Mouse (Mus musculus) C2C12 (cell line): Measurements from ENCODE around the gene Usp2. TPM values are rescaled to one million over a fixed set of nuclear protein-coding genes. Genes with fewer than 3 reads are reported as not detected.

Source experiments
- H3K27me3 ChIP-seq: one replicate; pipeline ENCODE4 v1.6.1; 2011; ENCODE audit not compliant: control insufficient read depth, insufficient read depth, insufficient read length
- H3K36me3 ChIP-seq: one replicate; pipeline ENCODE4 v1.6.1; 2011; ENCODE audit not compliant: control insufficient read depth, insufficient read depth
- H3K4me3 ChIP-seq: one replicate; pipeline ENCODE4 v1.5.1; 2011; ENCODE audit warnings: mild to moderate bottlenecking, control low read depth; ENCODE audit not compliant: poor library complexity, insufficient read depth, severe bottlenecking
- H3K79me2 ChIP-seq: one replicate; pipeline ENCODE4 v1.6.1; 2011; ENCODE audit not compliant: control insufficient read depth, insufficient read depth
- H3K79me3 ChIP-seq: one replicate; pipeline ENCODE4 v1.6.1; 2011; ENCODE audit warnings: low read depth, control low read depth
- H3ac ChIP-seq: one replicate; pipeline ENCODE3; 2011; ENCODE audit warnings: low read depth; ENCODE audit not compliant: control insufficient read depth, insufficient read length
- CEBPB ChIP-seq: IDR thresholded peaks from one replicate; pipeline ENCODE4 v1.6.1; 2011; ENCODE audit warnings: low read depth, mild to moderate bottlenecking, control low read depth, moderate library complexity
- CTCF ChIP-seq: IDR thresholded peaks from one replicate; pipeline ENCODE4 v1.5.1; 2011; ENCODE audit not compliant: control insufficient read depth, insufficient read depth, insufficient read length
- FOSL1 ChIP-seq: IDR thresholded peaks from one replicate; pipeline ENCODE4 v1.8.0; 2011; ENCODE audit warnings: mild to moderate bottlenecking, low read length; ENCODE audit not compliant: poor library complexity, insufficient read depth, severe bottlenecking
- MAX ChIP-seq: IDR thresholded peaks from one replicate; pipeline ENCODE4 v1.6.1; 2011; ENCODE audit warnings: mild to moderate bottlenecking, control low read depth
- MYOD1 ChIP-seq: IDR thresholded peaks from one replicate; pipeline ENCODE4 v1.6.1; 2011; ENCODE audit warnings: low read depth; ENCODE audit not compliant: control insufficient read depth, insufficient read length
- MYOG ChIP-seq: IDR thresholded peaks from one replicate; pipeline ENCODE4 v1.6.1; 2011; ENCODE audit not compliant: control insufficient read depth, insufficient read length; ENCODE audit errors: extremely low read depth
- USF1 ChIP-seq: IDR thresholded peaks from one replicate; pipeline ENCODE4 v1.6.1; 2011; ENCODE audit warnings: low read depth, mild to moderate bottlenecking, control low read depth, moderate library complexity
- polyA plus RNA-seq: library from polyadenylated mRNA; unstranded; fragments of >200 nt; fragmentation: generic; extraction: Trizol; gene quantifications from one replicate; pipeline ENCODE4 v1.2.1, GENCODE M21; 2012; ENCODE audit warnings: missing spikeins

The Usp2 gene
- polyA plus RNA-seq, 1 experiment = 0.73 TPM

- Histone ChIP-seq H3K79me2 (no peaks in the 10 kb centered on the region), H3K4me3 (no peak overlapping the region), H3K27me3 (no peaks in the 10 kb centered on the region), H3ac (no peak overlapping the region), H3K79me3 (no peaks in the 10 kb centered on the region), H3K36me3 (peaks cover 26% of the 10 kb centered on the region)
- TF ChIP-seq MAX (no peak), CEBPB (no peak), USF1 (no peak), CTCF (no peak), MYOD1 (no peak), FOSL1 (no peak), MYOG (no peak)
Measured at GRCm38 (mm10) chr9:44141951-44142350, 75.1 kb downstream of the Usp2 start.

- no peak for TF ChIP-seq USF1
- TF ChIP-seq MAX = no peak
- no peak for TF ChIP-seq MYOG
- no peak for TF ChIP-seq FOSL1
- no peak for TF ChIP-seq CTCF
- TF ChIP-seq CEBPB = no peak
- no peak for TF ChIP-seq MYOD1
- H3K36me3 ChIP-seq = peaks cover 26% of the 10 kb centered on the region
- no peaks in the 10 kb centered on the region for H3K79me3 ChIP-seq
- H3K79me2 ChIP-seq = no peaks in the 10 kb centered on the region
- H3K4me3 ChIP-seq = no peak overlapping the region
- H3ac ChIP-seq = no peak overlapping the region
- H3K27me3 ChIP-seq = no peaks in the 10 kb centered on the region
Measured at GRCm38 (mm10) chr9:44143421-44143820, 76.6 kb downstream of the Usp2 start.

GRCm38 (mm10) chr9:44144023-44144717, 77.3 kb downstream of the Usp2 start:
- Histone ChIP-seq H3K79me2 (no peaks in the 10 kb centered on the region), H3K36me3 (peaks cover 26% of the 10 kb centered on the region), H3K79me3 (no peaks in the 10 kb centered on the region), H3K27me3 (no peaks in the 10 kb centered on the region), H3ac (no peak overlapping the region), H3K4me3 (no peak overlapping the region)
- no peak for TF ChIP-seq MYOD1
- TF ChIP-seq USF1 = no peak
- TF ChIP-seq CTCF = no peak
- no peak for TF ChIP-seq FOSL1
- no peak for TF ChIP-seq MYOG
- no peak for TF ChIP-seq CEBPB
- no peak for TF ChIP-seq MAX

GRCm38 (mm10) chr9:44144718-44145060, 77.9 kb downstream of the Usp2 start:
- Histone ChIP-seq H3K4me3 (no peak overlapping the region), H3K27me3 (no peaks in the 10 kb centered on the region), H3K36me3 (peaks cover 26% of the 10 kb centered on the region), H3K79me3 (no peaks in the 10 kb centered on the region), H3K79me2 (no peaks in the 10 kb centered on the region), H3ac (no peak overlapping the region)
- no peak for TF ChIP-seq FOSL1
- TF ChIP-seq MAX = no peak
- TF ChIP-seq MYOD1 = no peak
- no peak for TF ChIP-seq CTCF
- TF ChIP-seq MYOG = no peak
- TF ChIP-seq USF1 = no peak

Other genes with a start within 250 kb of the Usp2 start
- not detected for gene Thy1, start 23.6 kb upstream of the Usp2 start, polyA plus RNA-seq
- gene Mfrp, start 34.7 kb downstream of the Usp2 start, polyA plus RNA-seq = 0.05 TPM
- gene C1qtnf5, start 40.2 kb downstream of the Usp2 start, polyA plus RNA-seq = 0.15 TPM
- gene Gm49380, start 46.5 kb downstream of the Usp2 start, polyA plus RNA-seq = 0.05 TPM
- 52.6 TPM for gene Rnf26, start 46.5 kb downstream of the Usp2 start, polyA plus RNA-seq
- 21.7 TPM for gene Mcam, start 67.4 kb downstream of the Usp2 start, polyA plus RNA-seq
- gene Cbl, start 167.0 kb downstream of the Usp2 start, polyA plus RNA-seq = 8.2 TPM
- 0.04 TPM for gene Ccdc153, start 173.7 kb downstream of the Usp2 start, polyA plus RNA-seq
- not detected for gene Pdzd3, start 184.4 kb downstream of the Usp2 start, polyA plus RNA-seq
- 3.4 TPM for gene Nlrx1, start 201.6 kb downstream of the Usp2 start, polyA plus RNA-seq
- 0.21 TPM for gene Abcg4, start 221.6 kb downstream of the Usp2 start, polyA plus RNA-seq
- 9.1 TPM for gene Hinfp, start 238.7 kb downstream of the Usp2 start, polyA plus RNA-seq